Mouse (Mus musculus): Measurements from ENCODE around the gene Prex1.

Prex1 gene

DNA sequence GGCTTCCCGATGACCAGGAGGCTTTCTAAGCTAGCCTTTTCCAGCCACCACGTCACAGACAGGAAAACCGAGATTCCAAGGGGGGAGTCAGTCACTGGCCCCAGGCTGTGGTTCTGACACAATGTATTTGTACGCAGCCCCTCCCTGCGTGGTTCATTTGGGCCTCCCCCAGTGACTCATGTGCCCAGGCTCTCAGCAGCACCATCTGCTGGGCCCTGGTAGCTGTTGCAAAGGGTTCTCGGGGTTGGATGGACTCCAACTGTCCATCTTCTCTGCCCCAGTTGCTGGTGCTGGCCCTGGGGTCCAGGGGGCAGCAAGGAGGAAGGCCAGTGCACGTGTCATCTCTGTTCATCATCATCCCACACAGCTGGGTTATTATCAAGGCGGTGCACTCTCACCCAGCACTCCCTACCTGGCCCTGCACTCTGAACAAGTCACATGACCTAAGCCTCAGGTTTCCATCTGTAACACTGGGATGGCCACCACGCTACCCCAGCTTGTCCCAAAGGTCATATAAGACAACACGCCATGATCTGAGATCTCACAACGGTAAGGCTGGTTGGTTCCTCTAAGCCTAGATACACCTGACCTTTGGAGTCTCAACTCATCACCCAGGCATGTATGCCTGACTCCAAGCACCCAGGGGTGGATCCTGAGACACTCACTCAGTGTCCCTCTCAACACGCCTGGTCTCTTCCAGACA, 115.0 kb downstream of the Prex1 start:
- DNase-seq = no peak

DNA sequence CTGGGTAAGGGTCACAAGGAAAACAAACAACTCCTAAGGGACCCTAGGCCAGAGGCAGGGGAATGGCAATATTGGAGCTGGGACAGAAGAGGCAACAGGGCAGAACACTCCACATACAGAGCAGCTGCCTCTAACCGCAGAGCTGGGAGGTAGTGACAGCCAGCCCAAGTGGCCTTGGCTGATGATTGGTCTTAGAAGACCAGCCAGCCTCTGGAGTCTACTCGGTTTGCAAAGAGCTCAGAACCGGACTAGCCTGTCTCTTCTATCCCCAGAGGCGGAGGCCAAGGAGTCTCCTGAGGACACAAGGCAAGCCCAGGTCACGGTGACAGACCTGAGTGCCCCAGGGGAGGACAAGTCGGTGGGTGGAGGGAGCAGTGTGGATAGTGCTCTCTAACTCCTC, 115.9 kb downstream of the Prex1 start:
- no peak for DNase-seq

DNA sequence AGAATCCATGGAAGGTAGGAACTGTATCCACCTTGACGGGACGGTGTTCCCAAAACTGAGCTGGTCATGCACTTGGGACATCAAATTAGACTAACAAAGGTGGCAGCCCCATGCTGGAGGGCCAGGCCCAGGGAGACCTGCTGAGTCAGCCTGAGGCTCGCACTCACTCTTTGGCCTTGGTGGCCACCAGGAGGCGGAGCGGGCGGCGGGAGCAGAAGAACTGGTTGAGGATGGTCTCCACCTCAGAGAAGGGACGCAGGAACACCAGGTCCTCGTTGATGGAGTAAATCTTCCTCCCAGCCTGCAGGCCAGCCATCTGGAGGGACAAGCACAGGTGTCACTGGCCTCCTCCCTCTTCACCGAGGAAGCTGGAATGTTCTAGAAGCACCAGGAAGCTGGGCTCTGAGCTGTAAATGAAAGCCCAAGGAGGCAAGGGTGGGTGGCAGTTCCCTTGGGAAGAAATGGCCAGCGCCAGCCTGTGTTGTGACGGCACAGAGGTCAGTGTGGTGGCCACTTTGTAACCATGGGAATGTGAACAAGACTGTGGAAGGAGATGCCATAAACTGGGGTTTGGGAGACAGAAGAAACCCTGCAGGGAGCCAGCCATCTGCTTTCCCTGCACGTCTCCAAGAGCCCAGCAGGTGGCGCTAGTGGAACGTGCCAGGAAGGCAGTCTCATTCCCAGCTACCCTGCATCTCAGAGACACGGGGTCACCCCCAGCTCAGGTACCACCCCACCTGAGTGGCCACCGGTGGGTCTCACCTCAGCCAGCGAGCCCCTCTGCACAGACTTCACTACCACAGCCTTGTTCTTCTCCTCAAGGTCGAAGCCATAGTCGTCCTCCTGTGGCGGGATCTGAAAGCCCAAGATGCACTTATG, 121.4 kb downstream of the Prex1 start:
- DNase-seq = peak; percentile 82 to 83

DNA sequence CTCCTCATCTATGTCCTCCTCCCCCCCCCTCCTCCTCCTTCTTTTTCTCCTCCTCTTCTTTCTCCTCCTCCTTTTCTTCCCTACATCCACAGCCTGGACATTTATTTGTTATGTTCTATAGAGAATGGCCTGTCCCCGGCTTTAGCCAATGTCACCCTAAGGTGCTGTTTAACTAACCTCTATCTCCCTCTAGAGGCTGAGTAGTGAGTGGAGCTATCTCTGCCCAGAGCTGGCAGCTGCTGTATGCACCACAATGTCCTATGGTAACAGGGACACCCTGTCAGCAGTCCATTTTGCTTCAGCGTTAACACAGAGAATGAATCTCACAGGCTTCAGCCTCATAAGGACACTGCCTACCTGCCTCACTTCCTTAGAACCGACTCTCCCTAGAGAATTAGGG, 129.1 kb downstream of the Prex1 start:
- no peak for DNase-seq

DNA sequence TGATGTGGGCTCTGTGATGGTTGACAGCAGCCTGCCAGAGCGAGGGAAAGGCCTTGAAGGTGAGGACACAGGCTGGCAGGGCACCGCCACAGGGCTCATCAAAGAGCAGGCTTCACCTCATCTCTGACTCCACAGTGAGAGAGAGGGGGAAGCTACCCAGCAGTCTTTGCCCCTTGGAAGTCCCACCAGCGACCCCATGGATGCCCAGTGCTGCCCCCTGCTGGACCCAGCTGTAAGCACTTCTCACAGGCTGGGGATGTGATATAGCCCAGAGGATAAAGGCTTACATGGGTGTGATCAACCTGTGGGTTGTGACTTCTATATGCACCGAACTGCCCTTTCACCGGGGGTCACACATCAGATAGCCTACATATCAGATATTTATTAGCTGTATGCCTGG, 130.3 kb downstream of the Prex1 start:
- DNase-seq = peak; percentile 19 to 27

DNA sequence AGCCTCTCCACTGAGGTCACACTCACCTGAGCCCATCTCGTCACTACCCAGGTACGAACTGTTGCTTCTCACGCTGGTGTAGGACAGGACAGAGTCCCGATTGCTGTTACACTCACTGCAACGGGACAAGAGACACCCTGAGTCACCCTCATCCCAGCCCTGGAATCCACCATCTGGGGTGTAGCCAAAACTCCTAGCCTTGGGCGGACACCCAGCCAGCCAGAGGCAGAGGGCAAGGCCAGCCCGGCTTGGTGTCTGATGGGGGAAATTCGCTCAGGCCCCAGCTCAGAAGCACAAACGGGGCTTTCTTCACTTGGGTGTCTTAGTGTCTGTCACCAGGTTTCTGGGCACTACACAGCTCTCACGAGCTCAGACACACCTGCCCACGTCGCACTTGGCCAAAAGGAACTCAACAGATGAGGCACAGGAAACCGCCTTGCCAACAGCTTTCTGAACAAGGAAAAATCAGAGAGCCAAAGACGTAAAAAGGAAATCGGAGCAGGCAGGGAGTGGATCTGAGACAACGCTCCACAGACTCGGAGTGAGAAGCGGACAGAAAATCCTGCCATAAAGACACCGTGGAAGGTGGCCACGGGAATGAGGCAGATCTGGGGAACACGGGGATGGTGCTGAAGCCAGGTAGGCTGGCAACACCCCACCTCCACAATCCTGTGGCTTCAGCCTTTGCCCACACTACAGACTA, 131.6 kb downstream of the Prex1 start:
- DNase-seq = no peak

DNA sequence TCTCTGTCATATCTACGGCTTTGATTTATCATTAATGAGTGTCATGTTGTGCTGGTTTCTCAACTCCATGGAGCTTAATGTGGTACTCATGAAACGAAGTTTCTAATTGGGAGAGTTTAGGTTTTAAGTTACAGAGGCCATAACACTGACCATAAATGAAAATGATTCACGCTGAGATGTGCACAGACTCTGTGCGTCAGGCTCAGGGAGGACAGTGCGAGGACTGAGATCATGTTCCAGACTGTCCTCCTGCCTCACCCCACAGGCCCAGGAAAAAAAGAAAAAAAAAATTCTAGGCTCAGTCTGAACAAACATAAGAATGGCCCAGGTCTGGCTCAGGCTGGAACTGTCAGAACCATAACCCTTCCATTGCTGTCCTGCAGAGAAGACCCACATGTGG, 133.8 kb downstream of the Prex1 start:
- DNase-seq = no peak

DNA sequence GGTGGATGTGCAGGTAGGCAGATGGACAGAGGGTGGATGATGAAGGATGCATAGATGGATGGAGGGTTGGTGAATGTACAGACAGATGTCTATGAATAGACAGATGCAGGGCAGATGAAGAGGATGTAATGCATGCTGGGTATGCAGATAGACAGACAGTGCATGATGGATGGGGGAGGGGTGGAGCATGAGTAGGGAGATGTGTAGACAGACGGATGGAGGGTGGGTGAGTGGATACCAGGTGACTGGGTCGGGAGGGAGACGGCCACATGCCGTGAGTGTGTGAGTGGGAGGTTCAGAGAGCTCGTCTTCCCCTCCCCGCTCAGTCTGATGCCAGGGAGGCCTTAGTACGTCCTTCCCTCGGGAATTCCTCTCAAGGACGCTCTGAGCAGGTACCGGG, 134.3 kb downstream of the Prex1 start:
- DNase-seq = no peak

DNA sequence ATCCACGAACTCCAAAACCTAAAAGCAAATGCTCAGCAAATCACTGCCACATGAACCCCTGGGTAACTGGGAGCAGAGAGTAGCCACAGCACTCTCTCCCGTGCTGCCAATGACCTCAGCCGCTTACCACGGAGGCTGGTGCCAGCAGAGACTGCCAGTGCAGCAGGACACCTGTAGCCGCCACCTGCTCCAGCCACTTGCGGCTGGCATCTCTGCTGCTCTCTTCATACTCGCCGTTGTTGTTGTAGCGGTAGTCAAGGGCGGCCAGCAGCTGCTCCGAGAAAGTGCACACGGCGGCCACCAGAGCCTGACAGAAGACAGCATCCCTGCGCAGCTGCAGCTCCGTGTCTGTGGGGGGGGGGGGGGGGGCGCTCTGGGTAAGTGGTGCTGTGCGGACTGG, 138.2 kb downstream of the Prex1 start:
- no peak for DNase-seq

DNA sequence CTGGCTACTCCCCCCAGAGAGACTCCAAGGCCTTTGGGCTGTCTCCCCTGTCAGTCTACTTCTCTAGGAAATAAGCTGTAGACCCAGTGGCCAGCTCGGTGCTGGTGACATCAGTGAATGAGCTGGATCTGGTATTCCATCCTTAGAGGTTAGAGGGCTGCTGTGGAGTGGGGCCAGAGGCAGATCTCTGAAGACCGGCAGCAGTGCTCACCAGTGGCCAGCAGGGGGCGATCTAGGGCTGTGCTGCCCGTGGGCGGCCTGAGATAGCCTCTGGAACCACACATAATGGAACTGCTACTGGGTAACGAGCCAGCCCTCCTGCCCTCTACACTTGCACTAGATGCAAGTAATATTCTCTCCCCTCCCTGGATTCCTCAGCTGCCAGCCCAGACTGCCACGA, 138.7 kb downstream of the Prex1 start:
- DNase-seq = peak; percentile 82

DNA sequence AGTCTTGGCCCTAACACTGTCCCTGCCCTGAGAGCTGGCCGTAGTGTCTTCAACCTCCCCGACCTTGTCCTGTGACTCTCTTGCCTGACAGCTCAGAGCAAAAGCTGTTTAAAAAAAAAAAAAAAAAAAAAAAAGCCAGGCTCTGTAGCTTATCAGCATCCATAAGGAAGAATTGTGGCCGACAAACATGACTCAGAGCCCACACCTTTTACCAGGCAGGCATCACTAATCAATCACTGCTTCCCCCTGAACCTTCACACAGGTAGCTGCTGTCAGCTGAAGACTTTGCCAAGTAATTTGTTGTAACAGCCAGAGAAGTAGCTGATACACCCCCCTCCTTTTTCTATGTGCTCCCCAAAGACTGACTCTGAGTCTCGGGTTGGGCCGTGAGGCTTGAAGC, 140.0 kb downstream of the Prex1 start:
- DNase-seq = no peak

DNA sequence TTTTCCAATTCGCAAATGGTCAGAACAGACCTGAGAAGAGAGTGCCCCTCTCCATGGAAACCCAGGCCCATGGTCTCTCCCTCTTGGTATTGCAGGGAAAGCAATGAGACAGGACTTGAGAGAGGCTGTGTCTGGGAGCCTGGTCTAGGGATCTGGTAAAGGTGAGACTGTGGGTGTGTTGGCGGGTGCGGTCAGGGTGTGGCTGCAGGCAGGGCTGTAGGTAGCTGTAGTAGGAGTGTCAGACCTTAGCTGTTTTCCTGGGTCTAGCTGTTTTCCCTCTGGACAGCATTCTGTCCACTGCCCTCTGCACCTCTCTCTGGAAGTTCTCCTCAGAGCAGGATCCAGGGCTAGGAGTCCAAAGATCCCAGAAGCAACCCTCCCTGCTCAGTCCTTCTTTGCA, 141.3 kb downstream of the Prex1 start:
- DNase-seq = no peak

DNA sequence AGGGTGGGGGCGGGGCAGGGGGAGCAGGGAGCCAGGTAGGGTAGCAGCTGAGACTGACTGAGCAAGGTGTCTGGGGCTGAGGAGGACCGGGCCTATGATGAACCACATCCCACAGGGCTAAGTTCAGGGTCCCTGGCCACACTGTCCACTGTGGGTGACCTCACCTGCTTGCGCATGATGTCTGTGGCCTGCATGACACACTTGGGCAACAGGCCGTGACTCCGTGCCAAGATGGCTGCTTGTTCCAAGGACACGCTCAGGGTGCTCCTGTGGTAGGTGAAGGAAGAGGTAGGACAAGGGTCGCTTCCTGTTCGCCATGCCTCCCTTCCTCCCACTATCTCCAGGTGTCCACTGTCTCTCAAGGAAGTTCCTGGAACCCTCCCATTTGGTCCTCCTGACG, 144.4 kb downstream of the Prex1 start:
- no peak for DNase-seq

DNA sequence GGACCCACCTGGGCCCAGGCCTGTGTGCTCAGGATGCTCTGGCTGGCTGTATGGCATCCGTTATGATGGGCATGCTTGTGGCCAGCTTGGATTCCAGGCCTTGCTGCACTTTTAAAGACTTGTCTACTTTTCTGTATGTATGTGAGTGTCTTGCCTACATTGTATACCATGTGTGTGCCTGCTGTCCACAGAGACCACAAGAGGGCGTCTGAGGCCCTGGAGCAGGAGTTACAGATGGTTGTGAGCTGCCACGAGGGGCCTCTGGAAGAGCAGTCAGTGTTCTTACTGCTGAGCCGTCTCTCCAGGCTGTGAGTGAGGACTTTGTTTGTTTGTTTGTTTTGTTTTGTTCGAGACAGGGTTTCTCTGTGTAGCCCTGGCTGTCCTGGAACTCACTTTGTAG, 148.1 kb downstream of the Prex1 start:
- peak in 1 of 2 experiments; percentile 24 for DNase-seq

DNA sequence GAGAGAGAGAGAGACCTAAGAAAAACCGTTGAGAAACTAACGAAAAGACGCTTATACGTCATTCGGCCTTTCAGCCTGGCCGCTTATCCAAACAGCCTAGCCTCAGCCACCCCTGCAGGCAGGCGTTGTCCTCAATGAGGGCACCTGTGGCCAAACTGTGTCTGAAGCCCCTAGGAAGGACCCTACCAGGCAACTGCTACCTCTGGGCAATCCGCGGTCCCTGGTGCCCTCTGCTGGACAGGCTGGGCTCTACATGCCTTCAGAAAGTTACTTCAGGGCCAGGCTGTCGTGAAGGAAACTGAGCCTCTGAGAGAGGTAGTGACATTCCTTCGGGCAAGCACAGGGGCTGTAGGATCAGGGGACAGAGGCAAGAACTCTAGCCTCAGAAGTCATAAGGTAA, 149.2 kb downstream of the Prex1 start:
- DNase-seq = peak; percentile 77 to 78

DNA sequence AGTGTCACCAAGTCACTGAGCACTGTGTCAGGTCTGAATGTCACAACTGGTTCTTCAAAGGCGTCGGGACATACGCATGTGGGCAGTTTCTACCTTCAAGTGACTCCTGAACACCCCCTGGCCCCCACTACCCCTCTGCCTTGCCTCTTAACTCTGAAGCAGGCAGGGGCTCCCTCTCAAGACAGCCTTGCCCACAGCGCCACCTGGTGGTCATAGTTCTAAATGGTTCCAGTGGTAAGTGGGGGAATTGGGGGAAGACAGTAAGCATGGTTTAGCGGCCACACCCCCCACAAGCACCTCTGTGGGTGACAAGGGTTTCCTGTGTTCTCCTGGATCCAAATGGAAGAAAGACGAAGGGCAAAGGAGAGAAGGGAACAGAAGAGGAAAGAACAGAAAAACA, 149.7 kb downstream of the Prex1 start:
- DNase-seq = peak; percentile 91

DNA sequence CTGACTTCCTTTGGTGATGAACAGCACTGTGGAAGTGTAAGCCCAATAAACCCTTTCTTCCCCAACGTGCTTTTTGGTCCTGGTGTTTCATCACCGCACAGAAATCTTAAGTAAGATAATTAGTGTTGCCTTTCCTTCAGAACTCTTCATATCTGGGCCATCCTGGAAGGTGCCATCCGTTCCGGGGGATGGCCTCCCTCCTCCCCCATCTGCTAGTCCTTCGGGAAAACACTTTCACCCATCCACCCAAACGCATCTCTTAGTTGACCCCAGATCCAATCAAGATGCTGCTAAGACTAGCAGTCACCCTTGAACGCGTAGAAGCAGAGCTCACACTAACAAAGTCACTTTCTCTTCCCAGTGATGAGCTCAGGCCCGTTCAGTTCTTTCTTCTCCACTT, 150.6 kb downstream of the Prex1 start:
- DNase-seq = no peak

DNA sequence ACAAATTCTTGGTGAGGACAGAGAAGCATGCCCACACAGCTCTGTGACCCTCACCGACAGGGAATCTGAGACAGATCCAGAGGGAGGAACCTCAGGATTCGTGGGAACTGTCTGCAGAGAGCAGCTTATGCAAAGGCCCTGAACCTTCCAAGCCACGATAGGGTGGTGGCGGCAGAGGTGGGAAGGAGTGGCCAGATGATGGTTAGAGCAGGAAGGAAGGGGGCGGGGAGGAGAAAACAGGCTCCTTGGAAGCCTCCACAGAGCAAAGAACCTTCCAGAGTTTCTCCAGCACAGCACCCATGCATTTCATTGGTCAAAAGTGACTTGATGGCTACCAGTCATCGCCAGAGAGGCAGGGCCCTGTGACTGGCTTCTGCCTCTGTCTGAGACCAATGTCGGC, 151.9 kb downstream of the Prex1 start:
- DNase-seq = no peak

DNA sequence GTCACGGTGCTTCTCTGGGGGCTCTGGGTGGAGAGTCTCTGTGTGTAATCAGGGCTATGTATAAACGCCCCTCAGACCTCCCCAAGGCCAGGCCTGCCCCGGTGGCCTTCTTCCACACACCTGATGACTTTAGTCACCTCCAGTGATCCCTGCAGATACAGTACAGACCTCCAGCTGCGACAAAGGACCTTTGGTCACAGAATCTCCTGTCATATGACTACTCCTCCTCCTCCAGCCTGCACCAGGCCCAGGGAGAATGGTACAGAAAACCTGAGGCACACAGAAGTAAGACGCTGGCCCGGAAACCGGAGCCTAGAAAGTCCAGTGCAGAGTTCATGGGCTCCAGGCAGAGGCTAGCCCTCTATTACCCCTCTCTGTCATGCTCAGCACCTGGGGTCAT, 152.8 kb downstream of the Prex1 start:
- no peak for DNase-seq

DNA sequence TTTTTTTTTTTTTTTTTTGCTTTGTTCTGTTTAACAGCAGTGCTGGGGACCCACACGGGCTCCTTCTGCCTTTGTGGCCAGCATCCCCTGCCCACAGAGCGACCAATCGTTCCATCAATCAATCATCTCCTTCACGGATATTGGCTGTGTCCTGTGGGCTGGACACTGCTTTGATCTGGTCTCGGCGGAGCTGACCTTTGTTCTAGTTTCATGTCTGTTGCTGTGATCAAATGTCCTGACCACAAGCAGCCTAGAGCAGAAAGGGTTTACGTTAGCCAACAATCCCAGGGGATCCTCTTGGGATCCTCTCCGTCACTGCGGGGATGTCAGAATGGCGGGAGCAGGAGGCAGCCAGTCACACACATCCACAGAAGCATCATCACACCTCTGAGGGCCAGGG, 154.1 kb downstream of the Prex1 start:
- DNase-seq = no peak

DNA sequence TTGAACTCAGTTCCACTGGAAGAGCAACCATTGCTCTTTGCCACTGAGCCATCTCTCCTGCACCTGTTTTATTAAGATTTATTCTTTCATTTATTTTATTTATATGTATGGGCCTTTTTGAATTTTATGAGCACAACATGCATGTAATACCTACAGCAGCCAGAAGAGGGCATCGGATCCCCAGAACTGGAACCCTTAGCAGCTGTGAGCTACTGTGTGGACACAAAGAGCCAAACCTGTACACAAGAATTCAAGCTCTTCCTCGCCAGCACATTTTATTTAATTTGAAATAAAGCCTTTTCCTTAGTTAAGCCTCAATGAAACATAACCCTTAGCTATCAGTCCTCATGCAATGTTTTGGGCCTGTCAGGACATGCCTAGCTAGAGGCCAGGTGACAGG, 158.1 kb downstream of the Prex1 start:
- DNase-seq = peak; percentile 62 to 67

DNA sequence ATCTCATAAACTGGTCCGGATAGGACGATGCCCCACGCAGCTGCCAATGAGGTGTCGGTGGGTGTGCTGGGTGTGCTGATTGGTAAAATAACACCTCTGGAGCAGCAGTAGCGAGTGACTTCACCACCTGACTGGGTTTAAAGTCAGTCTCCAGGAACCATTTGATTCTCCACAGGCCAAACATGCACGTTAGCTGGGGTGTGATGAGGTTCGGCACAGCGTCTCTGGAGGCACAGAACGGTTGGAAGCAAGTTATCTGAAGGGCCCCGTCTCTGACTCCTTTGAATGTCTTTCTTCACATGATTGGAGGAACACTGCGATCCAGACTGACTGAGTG, 159.5 kb downstream of the Prex1 start:
- DNase-seq = no peak

DNA sequence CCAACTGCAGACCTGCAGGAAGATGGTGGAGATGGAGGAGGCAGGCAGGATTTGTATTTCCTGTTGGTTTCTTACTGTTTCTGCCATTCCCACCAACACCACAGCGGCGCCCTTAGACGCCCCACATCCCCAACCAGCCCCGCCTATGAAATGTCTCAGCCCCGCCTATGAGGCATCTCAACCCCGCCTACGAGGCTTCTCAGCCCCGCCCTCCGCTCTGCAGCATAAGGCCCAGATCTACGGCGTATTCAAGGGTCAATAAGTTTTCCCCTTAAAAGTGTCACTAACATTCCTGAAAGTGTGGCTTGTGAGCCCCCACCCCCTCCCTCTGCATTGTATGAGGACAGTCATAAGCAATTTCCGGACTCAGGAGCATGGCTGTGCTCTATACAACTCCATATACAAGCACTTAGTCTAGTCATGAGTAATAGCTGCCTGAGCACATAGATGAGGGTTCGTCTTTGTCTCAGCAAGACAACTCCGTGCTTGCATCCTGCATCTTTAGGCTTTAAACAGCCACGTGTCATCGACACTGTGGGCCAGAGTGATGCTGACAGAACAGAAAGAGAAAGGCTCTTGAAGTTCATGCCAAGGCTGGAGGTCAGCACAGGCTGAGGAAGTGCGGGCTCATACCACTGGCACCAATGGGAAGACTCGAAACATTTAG, 160.0 kb downstream of the Prex1 start:
- peak; percentile 50 to 56 for DNase-seq

All from B cell, adult 2 months (primary cell).